Mouse (Mus musculus): ENCODE measurements around the gene Zfp784. TPM values are rescaled to one million over a fixed set of nuclear protein-coding genes. Genes with fewer than 3 reads are reported as not detected.

The Zfp784 gene
- polyA plus RNA-seq, 1 experiment from 2014 or later = 4.9 TPM

- Histone ChIP-seq H3K4me2 (no peak overlapping the region), H3K27ac (no peak overlapping the region), H3K4me3 (no peak overlapping the region), H3K9me3 (no peaks in the 10 kb centered on the region), H3K36me3 (peaks cover 87% of the 10 kb centered on the region), H3K9ac (no peak overlapping the region), H3K4me1 (no peaks in the 10 kb centered on the region), H3K27me3 (no peaks in the 10 kb centered on the region)
- 90% methylated on average over 5 of the region's 5 CpGs for WGBS
- ATAC-seq (ENCODE audit: borderline replicate concordance, extremely low read depth, low FRiP score, low TSS enrichment) = no peak
Observed at GRCm38 (mm10) chr7:5074984-5075383, 36.7 kb upstream of the Zfp784 start.

GRCm38 (mm10) chr7:5073586-5073985, 35.3 kb upstream of the Zfp784 start:
- Histone ChIP-seq H3K36me3 (peaks cover 96% of the 10 kb centered on the region), H3K9ac (no peak overlapping the region), H3K27ac (no peak overlapping the region), H3K4me1 (no peaks in the 10 kb centered on the region), H3K27me3 (no peaks in the 10 kb centered on the region), H3K4me3 (no peak overlapping the region), H3K9me3 (no peaks in the 10 kb centered on the region), H3K4me2 (no peak overlapping the region)
- no peak for ATAC-seq (ENCODE audit: borderline replicate concordance, extremely low read depth, low FRiP score, low TSS enrichment)
- 69% methylated on average over 1 of the region's 1 CpGs for WGBS

GRCm38 (mm10) chr7:5064886-5065285, 26.6 kb upstream of the Zfp784 start:
- peak overlapping the region; percentile 95; the same call in 1 of the 2 replicates for H3K4me2 ChIP-seq
- peaks cover 37% of the 10 kb centered on the region for H3K4me1 ChIP-seq
- H3K4me3 ChIP-seq = 0 out of 2 replicates have a peak overlapping the region, but pooled peaks have one; percentile 58
- no peak for ATAC-seq (ENCODE audit: borderline replicate concordance, extremely low read depth, low FRiP score, low TSS enrichment)
- H3K36me3 ChIP-seq = peaks cover 41% of the 10 kb centered on the region
- WGBS = 89% methylated on average over 6 of the region's 6 CpGs
- H3K9ac ChIP-seq = no peak overlapping the region
- no peaks in the 10 kb centered on the region for H3K27me3 ChIP-seq
- H3K27ac ChIP-seq = no peak overlapping the region
- no peaks in the 10 kb centered on the region for H3K9me3 ChIP-seq

- Histone ChIP-seq H3K36me3 (peaks cover 17% of the 10 kb centered on the region), H3K9me3 (no peaks in the 10 kb centered on the region), H3K27ac (peak overlapping the region; percentile 100), H3K4me2 (peak overlapping the region; percentile 95), H3K27me3 (peaks cover 13% of the 10 kb centered on the region), H3K4me1 (peaks cover 40% of the 10 kb centered on the region), H3K4me3 (peak overlapping the region; percentile 58), H3K9ac (peak overlapping the region; percentile 47)
- peak; percentile 69 for ATAC-seq (ENCODE audit: borderline replicate concordance, extremely low read depth, low FRiP score, low TSS enrichment)
- WGBS = 0% methylated on average over 51 of the region's 51 CpGs
Observed at GRCm38 (mm10) chr7:5062360-5063001, 24.2 kb upstream of the Zfp784 start.

GRCm38 (mm10) chr7:5061774-5062359, 23.6 kb upstream of the Zfp784 start, which contains the start of gene U2af2:
TSS of gene U2af2 (plus strand) at chr7:5062143.
- peak; percentile 85 for ATAC-seq (ENCODE audit: borderline replicate concordance, extremely low read depth, low FRiP score, low TSS enrichment)
- peaks cover 19% of the 10 kb centered on the region for H3K27me3 ChIP-seq
- H3K4me1 ChIP-seq = peaks cover 42% of the 10 kb centered on the region
- no peaks in the 10 kb centered on the region for H3K9me3 ChIP-seq
- WGBS = under 1% methylated on average over 65 of the region's 65 CpGs
- H3K36me3 ChIP-seq = peaks cover 10% of the 10 kb centered on the region
- peak within 1 kb of the TSS; percentile 92 for H3K9ac ChIP-seq
- peak within 1 kb of the TSS; percentile 100 for H3K27ac ChIP-seq
- peak within 1 kb of the TSS; percentile 95 for H3K4me2 ChIP-seq
- H3K4me3 ChIP-seq = peak within 1 kb of the TSS; percentile 58

- Histone ChIP-seq H3K36me3 (peaks cover 5% of the 10 kb centered on the region; the same call in 1 of the 2 replicates), H3K4me3 (peak overlapping the region; percentile 58), H3K27me3 (peaks cover 26% of the 10 kb centered on the region), H3K4me1 (peaks cover 45% of the 10 kb centered on the region), H3K9ac (peak overlapping the region; percentile 92), H3K27ac (peak overlapping the region; percentile 100), H3K9me3 (no peaks in the 10 kb centered on the region), H3K4me2 (peak overlapping the region; percentile 95)
- WGBS = under 1% methylated on average over 60 of the region's 60 CpGs
- peak; percentile 90 for ATAC-seq (ENCODE audit: borderline replicate concordance, extremely low read depth, low FRiP score, low TSS enrichment)
Observed at GRCm38 (mm10) chr7:5060944-5061773, 22.9 kb upstream of the Zfp784 start.

GRCm38 (mm10) chr7:5060239-5060731, 22.0 kb upstream of the Zfp784 start:
- peak overlapping the region; percentile 92 for H3K9ac ChIP-seq
- H3K36me3 ChIP-seq = no peaks in the 10 kb centered on the region; the same call in 1 of the 2 replicates
- H3K27me3 ChIP-seq = peaks cover 35% of the 10 kb centered on the region
- peaks cover 36% of the 10 kb centered on the region for H3K4me1 ChIP-seq
- peak overlapping the region; percentile 58 for H3K4me3 ChIP-seq
- peak overlapping the region; percentile 95 for H3K4me2 ChIP-seq
- ATAC-seq (ENCODE audit: borderline replicate concordance, extremely low read depth, low FRiP score, low TSS enrichment) = peak; percentile 5; the same call in 1 of the 2 replicates
- 2% methylated on average over 27 of the region's 27 CpGs for WGBS
- H3K9me3 ChIP-seq = no peaks in the 10 kb centered on the region
- H3K27ac ChIP-seq = peak overlapping the region; percentile 100

GRCm38 (mm10) chr7:5059421-5059820, 21.2 kb upstream of the Zfp784 start:
- Histone ChIP-seq H3K27ac (no peak overlapping the region), H3K9ac (no peak overlapping the region), H3K4me3 (peak overlapping the region; percentile 58; the same call in 1 of the 2 replicates), H3K9me3 (no peaks in the 10 kb centered on the region), H3K4me1 (peaks cover 32% of the 10 kb centered on the region), H3K36me3 (no peaks in the 10 kb centered on the region), H3K4me2 (no peak overlapping the region), H3K27me3 (peaks cover 44% of the 10 kb centered on the region)
- ATAC-seq (ENCODE audit: borderline replicate concordance, extremely low read depth, low FRiP score, low TSS enrichment) = no peak
- 88% methylated on average over 12 of the region's 12 CpGs for WGBS

- Histone ChIP-seq H3K36me3 (no peaks in the 10 kb centered on the region), H3K27ac (no peak overlapping the region), H3K4me3 (no peak overlapping the region), H3K9ac (no peak overlapping the region), H3K27me3 (peaks cover 51% of the 10 kb centered on the region), H3K4me1 (peaks cover 29% of the 10 kb centered on the region), H3K9me3 (no peaks in the 10 kb centered on the region), H3K4me2 (no peak overlapping the region)
- WGBS = 84% methylated on average over 1 of the region's 1 CpGs
- no peak for ATAC-seq (ENCODE audit: borderline replicate concordance, extremely low read depth, low FRiP score, low TSS enrichment)
Observed at GRCm38 (mm10) chr7:5058631-5059030, 20.4 kb upstream of the Zfp784 start.

GRCm38 (mm10) chr7:5057804-5058203, 19.6 kb upstream of the Zfp784 start:
- H3K4me2 ChIP-seq = no peak overlapping the region
- no peak for ATAC-seq (ENCODE audit: borderline replicate concordance, extremely low read depth, low FRiP score, low TSS enrichment)
- H3K27me3 ChIP-seq = peaks cover 60% of the 10 kb centered on the region
- H3K36me3 ChIP-seq = no peaks in the 10 kb centered on the region
- no peak overlapping the region for H3K4me3 ChIP-seq
- no peak overlapping the region for H3K27ac ChIP-seq
- H3K4me1 ChIP-seq = peaks cover 31% of the 10 kb centered on the region
- H3K9ac ChIP-seq = no peak overlapping the region
- 40% methylated on average over 11 of the region's 11 CpGs for WGBS
- no peaks in the 10 kb centered on the region for H3K9me3 ChIP-seq

- WGBS = 25% methylated on average over 8 of the region's 8 CpGs
- no peaks in the 10 kb centered on the region for H3K9me3 ChIP-seq
- H3K4me3 ChIP-seq = peak overlapping the region; percentile 45
- H3K4me1 ChIP-seq = peaks cover 35% of the 10 kb centered on the region
- ATAC-seq (ENCODE audit: borderline replicate concordance, extremely low read depth, low FRiP score, low TSS enrichment) = no peak
- H3K9ac ChIP-seq = no peak overlapping the region
- H3K27me3 ChIP-seq = peaks cover 64% of the 10 kb centered on the region
- H3K27ac ChIP-seq = no peak overlapping the region
- H3K36me3 ChIP-seq = no peaks in the 10 kb centered on the region
- peak overlapping the region; percentile 74 for H3K4me2 ChIP-seq
Observed at GRCm38 (mm10) chr7:5057381-5057780, 19.1 kb upstream of the Zfp784 start.
